Mouse (Mus musculus) urinary bladder, adult 18-20 months (tissue): Measurements from ENCODE around the gene Fez2.

Experiments used
- DNase-seq, 2 experiments: peaks; one replicate each; pipeline ENCODE4 v3.0.0; 2022; ENCODE audit warnings: low spot score in 2 of 2, mixed read lengths in 2 of 2

Gene Fez2

DNA sequence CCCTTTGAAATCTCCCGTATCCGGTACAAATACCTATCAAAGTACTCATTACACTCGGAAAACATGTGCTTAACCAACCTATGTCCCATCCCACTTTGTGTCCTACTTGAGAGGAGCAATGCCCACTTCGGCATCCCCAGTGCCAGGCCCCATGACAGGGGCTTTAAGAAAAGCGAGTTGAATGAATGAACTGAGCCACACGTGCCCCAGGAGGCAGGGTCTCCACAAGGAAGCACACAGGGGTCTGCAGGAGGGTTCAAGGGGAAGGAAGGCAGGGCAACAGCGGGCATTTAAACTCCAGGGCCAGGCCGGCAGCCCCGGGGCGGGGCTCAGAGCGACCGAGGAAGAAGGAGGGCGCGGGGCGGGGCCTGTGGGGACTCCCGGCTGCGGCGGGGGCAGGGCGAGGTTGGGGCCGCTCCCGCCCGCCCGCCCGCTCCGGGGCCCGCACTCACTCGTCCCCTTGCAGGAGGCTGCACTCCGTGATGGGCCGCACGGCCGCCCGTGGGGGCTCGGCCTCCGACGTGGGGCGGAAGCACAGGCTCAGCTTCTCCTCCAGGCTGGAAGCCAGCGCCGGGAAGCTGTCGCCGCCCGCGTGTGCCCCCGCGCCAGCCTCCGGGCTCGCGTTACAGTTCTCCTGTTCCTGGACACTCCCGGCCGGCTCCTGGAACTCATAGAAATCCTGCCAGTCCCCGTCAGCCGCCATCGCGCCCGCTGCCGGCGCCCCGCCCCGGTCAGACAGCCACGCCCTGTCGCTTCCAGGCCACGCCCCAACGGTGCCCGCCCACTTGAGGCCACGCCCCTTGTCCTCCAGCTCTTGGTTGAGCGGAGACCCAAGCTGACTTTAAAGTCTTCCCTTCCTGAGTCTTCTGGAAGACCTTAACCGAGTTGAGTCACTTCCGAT, at the start of gene Fez2:
Gene Fez2, minus strand, starts transcription at position 772 of the 901 bp plus-strand sequence.
- DNase-seq = peak; percentile 90 to 99

- no peak for DNase-seq
Measured at GRCm38 (mm10) chr17:78465500-78465899, 47.5 kb upstream of the Fez2 start.

DNA sequence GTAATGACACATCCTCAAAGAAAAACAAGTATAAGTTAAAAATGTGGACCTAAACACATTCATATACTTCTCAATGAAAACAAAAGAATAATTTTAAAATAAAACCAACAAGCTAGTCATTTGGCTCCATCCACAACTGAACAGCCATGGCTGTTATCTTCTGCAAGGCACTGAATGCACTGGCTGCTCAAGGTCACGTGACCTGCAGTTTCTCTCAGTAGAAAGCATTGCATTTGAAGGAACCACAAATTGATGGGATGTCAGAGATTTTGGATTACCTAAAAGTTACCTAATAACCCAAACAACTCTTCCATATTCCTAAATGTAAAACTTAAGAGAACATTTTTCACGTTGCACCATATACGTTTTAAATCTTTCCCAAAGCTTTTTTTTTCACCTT, 47.1 kb upstream of the Fez2 start:
- no peak for DNase-seq

DNA sequence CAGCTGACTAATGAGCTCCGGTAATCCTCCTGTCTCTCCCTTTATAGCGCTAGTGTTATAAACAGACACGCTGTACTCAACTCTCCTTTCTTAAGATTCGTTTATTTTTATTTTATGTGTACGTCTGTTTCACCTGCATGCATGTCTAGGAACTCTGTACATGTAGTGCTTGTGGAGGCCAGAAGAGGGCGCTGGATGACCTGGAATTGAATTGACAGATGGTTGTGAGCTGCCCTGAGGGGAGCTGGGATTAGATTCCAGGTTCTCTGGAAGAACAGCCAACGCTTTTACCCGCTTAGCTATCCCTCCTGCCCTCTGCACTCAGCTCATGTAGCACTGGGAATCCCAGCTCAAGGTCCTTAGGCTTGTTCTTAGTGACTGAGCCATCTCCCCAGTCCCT, 42.2 kb upstream of the Fez2 start:
- DNase-seq = no peak

GRCm38 (mm10) chr17:78455556-78455955, 37.6 kb upstream of the Fez2 start:
- DNase-seq = no peak

DNA sequence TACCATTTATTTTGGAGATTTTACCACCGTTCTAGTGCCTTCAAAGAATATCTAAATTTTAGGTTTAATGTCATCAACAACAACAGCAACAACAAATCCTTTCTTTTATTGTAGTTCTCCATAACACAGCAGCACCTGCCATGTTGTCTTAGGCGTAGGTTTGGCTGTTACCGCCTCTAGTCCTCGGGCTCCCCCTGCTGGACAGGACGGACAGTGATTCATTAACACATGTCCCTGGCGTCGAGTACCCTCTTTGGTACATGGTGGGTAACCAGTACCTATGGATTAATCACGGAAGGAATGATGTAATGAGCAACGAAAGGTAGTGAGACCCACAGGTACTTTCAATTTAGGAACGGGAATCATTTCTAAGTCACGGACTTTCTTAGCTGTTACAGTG, 37.2 kb upstream of the Fez2 start:
- peak; percentile 64 to 70 for DNase-seq

DNA sequence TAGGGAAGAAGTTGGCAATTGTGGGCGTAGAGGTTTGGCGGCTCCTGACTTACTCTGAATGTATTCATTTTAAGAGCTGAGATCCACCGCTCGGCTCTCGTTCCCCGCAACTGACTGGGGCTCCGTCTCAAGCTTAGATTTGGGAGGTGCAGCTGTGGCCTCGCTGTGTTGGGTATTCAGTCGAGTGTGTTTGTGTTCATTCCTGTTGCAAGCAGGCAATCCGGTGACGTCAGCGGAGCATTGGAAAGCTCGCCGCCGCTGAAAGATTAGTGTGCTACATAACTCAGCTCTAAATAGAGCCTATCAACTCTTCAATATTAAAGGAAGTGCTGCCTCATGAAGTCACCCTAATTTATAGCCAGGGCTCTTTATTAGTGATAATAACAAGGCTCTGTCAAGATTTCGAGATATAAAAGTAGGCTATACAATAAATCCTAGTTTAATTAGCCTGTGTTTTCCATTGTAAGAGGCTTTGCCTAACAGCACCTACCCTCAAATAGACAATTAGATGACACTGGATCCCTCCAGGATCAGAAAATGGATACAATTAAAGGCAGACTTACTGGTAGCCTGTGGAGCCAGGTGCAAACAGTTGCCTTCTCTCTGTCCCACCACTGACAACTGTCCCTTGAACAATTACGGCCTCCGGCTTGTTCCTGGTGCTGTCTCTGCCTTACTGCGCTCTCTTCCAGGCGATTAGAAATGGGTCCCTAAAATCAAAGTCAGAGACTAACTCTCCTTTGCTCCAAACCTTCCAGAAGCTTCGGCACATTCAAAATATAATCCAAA, 36.4 kb upstream of the Fez2 start:
- peak in 1 of 2 experiments; percentile 23 for DNase-seq

DNA sequence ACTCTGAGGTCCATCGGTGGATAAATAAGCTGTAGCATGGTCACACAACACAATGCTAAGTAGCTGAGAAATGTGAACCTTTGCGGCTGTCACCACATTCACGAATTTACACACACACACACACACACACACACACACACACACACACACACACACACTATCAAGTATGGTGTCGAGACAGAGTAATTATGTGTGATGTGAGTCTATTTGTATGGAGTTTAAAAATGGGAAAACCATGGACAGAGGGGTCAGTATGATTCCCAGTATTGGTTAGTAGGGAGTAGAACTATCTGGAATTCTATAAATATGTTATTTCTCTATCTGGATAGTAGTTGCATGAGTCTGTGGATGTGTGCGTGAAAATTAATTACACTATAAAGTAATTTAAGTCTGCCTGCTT, 35.6 kb upstream of the Fez2 start:
- no peak for DNase-seq

DNA sequence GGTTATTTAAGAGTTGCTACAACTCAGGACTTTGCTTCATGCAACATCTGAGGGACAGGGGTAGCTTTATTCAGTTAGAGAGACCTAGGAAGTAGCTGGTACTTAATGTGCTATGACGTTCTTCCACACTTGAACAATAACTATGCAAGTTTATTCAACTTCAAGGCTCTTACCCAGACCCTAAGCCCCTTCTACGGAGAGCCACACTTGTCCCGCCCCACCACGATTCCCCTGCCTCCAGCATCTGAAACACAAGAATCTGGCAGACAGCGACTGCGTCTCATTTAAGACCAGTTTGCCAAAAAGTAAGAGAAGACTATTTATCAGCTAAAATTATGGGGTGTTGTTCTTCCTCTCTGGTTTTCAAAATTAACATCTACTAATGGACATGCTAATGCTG, 33.9 kb upstream of the Fez2 start:
- DNase-seq = no peak

GRCm38 (mm10) chr17:78451332-78451793, 33.4 kb upstream of the Fez2 start:
- DNase-seq = no peak

DNA sequence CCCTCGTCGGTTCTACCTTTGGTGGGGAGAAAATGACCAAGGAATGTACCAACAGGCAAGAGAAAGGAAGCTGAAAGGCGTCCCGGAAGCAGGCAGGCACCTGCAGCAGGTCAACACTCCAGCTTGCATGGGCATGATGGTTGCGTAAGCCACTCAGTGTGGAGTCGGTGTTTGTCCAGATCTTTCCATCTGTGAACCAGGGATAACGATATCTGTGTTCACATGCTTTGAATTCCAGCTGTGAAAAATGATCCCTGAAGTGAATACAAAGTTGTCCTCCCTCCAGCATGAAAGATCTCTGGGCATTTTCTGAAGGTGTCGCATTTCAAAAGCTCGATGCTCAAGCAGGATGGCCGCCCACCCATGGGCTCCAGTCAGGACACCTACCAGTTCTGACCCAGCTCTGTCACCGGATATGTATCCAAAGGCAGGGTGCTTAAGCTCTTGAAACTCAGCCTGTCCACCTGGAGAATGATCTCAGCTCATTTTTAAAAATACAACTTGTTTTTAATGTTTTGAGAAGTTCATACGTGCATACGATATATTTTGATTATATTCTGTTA, 31.8 kb upstream of the Fez2 start:
- DNase-seq = peak in 1 of 2 experiments; percentile 24

- no peak for DNase-seq
Measured at GRCm38 (mm10) chr17:78444826-78445225, 26.9 kb upstream of the Fez2 start.

GRCm38 (mm10) chr17:78440771-78441170, 22.8 kb upstream of the Fez2 start:
- DNase-seq = no peak

- no peak for DNase-seq
Measured at GRCm38 (mm10) chr17:78437161-78437560, 19.2 kb upstream of the Fez2 start.

DNA sequence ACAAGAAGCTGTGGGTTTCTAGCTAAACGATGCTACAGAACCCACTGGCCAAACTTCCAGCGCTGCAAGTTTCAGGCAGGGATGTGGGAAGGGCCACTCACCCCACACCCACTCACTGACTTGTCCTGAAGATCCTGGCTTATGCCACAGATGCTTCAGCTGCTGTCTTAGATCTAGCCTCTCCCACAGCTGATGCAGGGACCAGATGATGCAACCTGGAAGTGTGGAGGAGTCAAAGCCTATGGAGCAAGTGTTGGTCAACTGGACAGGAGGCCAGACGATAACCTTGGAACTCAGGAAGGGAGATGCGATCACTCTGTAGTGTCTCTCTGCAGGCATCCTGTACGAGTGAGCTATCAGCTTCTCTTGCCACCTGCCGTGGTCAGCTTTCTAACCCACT, 17.7 kb upstream of the Fez2 start:
- no peak for DNase-seq

- DNase-seq = no peak
Measured at GRCm38 (mm10) chr17:78434746-78435145, 16.8 kb upstream of the Fez2 start.

DNA sequence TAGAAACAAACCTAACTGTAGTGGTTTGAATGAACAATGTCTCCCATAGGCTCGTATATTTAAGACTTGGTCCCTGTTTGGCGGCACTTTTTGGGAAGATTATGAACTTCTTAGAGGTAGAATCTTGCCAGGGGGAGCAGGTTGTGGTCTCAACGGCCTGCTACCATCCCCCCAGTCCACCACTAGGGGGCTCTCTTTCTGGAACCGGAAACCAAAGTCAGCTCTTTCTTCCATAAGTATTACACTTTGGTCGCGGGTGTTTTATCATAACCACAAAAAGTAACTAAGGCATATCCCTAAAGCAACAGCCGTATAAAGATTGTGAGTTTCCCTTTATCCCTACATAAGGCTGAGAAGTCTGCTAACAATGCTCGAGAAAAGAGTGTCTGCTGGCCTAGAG, 12.4 kb upstream of the Fez2 start:
- no peak for DNase-seq

DNA sequence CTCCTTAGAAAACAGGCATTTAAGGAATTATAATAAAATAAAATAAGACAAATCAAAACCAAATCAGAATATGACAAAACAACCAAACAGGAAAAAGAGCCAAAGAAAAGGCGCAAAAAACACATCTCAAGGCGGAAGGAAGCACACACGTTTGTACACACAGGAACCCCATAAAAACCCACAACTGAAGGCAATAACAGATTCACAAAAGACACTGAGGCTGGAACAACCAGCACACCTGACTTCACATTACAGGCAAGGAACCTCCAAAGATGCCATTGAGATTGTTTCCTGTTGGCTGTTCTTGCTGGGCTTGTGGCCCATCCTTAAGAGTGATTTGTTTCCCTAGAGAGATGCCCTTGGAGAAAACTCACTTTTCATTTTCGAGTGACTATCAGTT, 11.1 kb upstream of the Fez2 start:
- no peak for DNase-seq

- no peak for DNase-seq
Measured at GRCm38 (mm10) chr17:78425026-78425425, 7.1 kb upstream of the Fez2 start.

- no peak for DNase-seq
Measured at GRCm38 (mm10) chr17:78419216-78419615, 1.3 kb upstream of the Fez2 start.

DNA sequence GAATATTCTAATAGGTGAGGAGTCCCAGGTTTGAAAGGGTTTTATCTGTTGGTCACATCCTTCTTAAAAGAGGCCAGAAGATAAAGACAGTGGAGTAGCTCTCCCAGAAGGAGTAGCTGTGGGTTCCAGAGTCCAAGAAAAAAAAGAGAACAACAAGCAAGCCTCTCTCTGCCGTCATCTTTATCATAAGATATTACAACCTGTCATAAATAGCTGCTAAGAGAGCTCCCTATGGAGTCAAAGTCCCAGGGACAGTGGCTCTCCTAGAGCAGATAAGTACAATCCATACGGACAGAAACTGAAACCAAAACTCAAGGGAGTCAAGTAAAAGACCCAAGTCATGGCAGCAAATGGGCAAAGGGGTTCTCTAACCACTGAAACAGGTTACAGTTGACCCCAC, 2.7 kb downstream of the Fez2 start:
- DNase-seq = no peak

- no peak for DNase-seq
Measured at GRCm38 (mm10) chr17:78409900-78410299, 8.1 kb downstream of the Fez2 start.
